7 mouse cellular contexts compared by ENCODE assay signal in the genomic region with DNA sequence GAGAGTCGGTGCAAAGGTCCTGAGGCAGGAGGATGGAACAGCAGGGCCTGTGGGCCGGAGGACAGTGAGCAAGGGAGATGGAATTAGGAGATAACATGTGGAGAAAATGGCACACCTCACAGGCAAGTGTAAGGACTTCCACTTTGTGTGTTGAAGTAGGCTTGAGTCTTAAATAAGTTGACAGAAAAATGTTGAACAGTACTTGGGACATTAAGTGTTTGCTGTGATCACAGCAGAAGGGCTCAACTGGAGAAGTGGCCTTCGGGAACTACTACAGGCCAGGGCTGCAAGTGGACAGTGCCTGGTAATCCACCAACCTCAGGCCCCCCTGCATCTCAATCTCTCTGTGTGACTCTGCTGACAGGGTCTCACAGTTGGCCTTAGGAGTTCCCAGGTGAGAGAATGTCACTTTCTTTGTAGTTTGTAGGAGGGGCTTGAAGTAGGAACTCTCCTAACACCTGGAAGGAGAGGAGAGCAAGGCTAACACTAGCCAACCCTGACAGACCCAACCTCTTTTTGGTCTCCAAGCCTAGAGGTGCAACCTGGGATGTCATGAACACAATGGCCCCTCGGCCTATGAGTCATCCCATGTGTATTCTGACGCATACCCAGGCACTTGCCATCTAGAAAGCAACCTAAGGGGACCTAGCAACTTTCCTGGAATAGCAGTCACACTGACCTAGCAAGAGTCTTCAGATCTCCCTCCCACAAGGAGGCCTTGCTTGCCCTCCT. TPM values are rescaled to one million over a fixed set of nuclear protein-coding genes. Genes with fewer than 3 reads are reported as not detected.
DNase-seq lines count a peak whose midpoint lies in the region; ATAC-seq and TF ChIP-seq lines count a peak whose summit lies in the region.

No protein-coding gene starts in this region.

- H3K27ac ChIP-seq in bone marrow, adult 2 months (ENCODE audit: control insufficient read depth, insufficient read depth, low read depth, low read length, poor library complexity) = peak overlapping the region; percentile 66; the same call in 1 of the 2 replicates
- peak overlapping the region; percentile 78 for H3K27ac ChIP-seq in hindbrain, embryonic 15.5 days (replicated peaks)

- H3K9me3 ChIP-seq in E14TG2a.4 (ENCODE audit: low read length) = no peaks in the 10 kb centered on the region
- H3K9me3 ChIP-seq in hindbrain, embryonic 15.5 days = no peaks in the 10 kb centered on the region

- TF ChIP-seq POLR2A in bone marrow, adult 2 months (IDR thresholded peaks at IDR 0.05; ENCODE audit: borderline replicate concordance, control insufficient read depth, low read depth, low read length) = no peak

- peak; percentile 27; the same call in 1 of the 2 replicates for ATAC-seq in hindbrain, embryonic 15.5 days (ENCODE audit: low FRiP score, low read depth)

- WGBS in bone marrow, adult 2 months = 56% methylated on average over 5 of the region's 5 CpGs
- WGBS in hindbrain, embryonic 15.5 days = 61% methylated on average over 5 of the region's 5 CpGs

- H3K4me1 ChIP-seq in E14TG2a.4 (replicated peaks; ENCODE audit: low read depth, low read length) = peaks cover 23% of the 10 kb centered on the region
- peaks cover 9% of the 10 kb centered on the region for H3K4me1 ChIP-seq in bone marrow, adult 2 months (ENCODE audit: control insufficient read depth, insufficient read depth, low read length)
- peaks cover 29% of the 10 kb centered on the region for H3K4me1 ChIP-seq in hindbrain, embryonic 15.5 days (replicated peaks)

- DNase-seq in lung, postnatal 36 days = peak; percentile 72
- DNase-seq in ovary, postnatal 10 days (ENCODE audit: low spot score) = no peak
- no peak for DNase-seq in left cerebral cortex, postnatal 14 days (ENCODE audit: low spot score in 2 of 2)
- no peak for DNase-seq in B cell, adult 2 months

- H3K27me3 ChIP-seq in E14TG2a.4 (ENCODE audit: insufficient read depth, low read length) = peaks cover 75% of the 10 kb centered on the region
- no peaks in the 10 kb centered on the region for H3K27me3 ChIP-seq in hindbrain, embryonic 15.5 days

- TF ChIP-seq CTCF in E14TG2a.4 (conservative IDR thresholded peaks at IDR 0.05; ENCODE audit: low read length) = no peak
- TF ChIP-seq CTCF in bone marrow, adult 2 months (IDR thresholded peaks at IDR 0.05; ENCODE audit: control insufficient read depth, insufficient read depth, low read length) = no peak

- intact Hi-C loops in left cerebral cortex, postnatal 14 days (cut with DNase I) = no loop called here

- 0 out of 2 replicates have a peak overlapping the region, but pooled peaks have one; percentile 41 for H3K9ac ChIP-seq in hindbrain, embryonic 15.5 days

- H3K4me3 ChIP-seq in E14TG2a.4 (replicated peaks; ENCODE audit: low read length) = peak overlapping the region; percentile 45
- H3K4me3 ChIP-seq in bone marrow, adult 2 months (replicated peaks; ENCODE audit: control insufficient read depth, low read depth, low read length) = peak overlapping the region; percentile 44
- peak overlapping the region; percentile 30 for H3K4me3 ChIP-seq in hindbrain, embryonic 15.5 days

- H3K4me2 ChIP-seq in hindbrain, embryonic 15.5 days = peak overlapping the region; percentile 56

- H3K36me3 ChIP-seq in E14TG2a.4 (ENCODE audit: insufficient read depth, low read length) = no peaks in the 10 kb centered on the region
- no peaks in the 10 kb centered on the region for H3K36me3 ChIP-seq in hindbrain, embryonic 15.5 days

RNA-seq across cellular contexts. Expression of gene Mfsd2a, which starts 6.1 kb away (rescaled TPM):
- polyA plus RNA-seq in bone marrow, adult 2 months (2011; ENCODE audit: insufficient read depth, insufficient read length, low replicate concordance, missing spikeins) = not detected in 2 replicates
- polyA plus RNA-seq in hindbrain, embryonic 15.5 days (2015; fragmentation: Nextera tagmentation; extraction: Ambion mirVana) = 28.8 and 32.3 TPM in 2 replicates
- total RNA-seq in left cerebral cortex, postnatal 14 days (2021) = 10 to 100 TPM; 57.2 to 63.3 TPM

RNA-seq across cellular contexts. Expression of gene Mycl, which starts 40.6 kb away (rescaled TPM):
- polyA plus RNA-seq in bone marrow, adult 2 months (2011; ENCODE audit: insufficient read depth, insufficient read length, low replicate concordance, missing spikeins) = 0.40 and 0.60 TPM in 2 replicates
- 63.0 and 66.3 TPM in 2 replicates for polyA plus RNA-seq in hindbrain, embryonic 15.5 days (2015; fragmentation: Nextera tagmentation; extraction: Ambion mirVana)
- 10 to 100 TPM; 20.6 to 23.4 TPM for total RNA-seq in left cerebral cortex, postnatal 14 days (2021)

Comparison
In these comparisons a context has a peak if more than half of its experiments do, and no peak if none do; other contexts are left out.
1. RNA of gene Mfsd2a, which starts 6.1 kb away (polyA plus RNA-seq): 28.8 to 32.3 TPM in hindbrain, embryonic 15.5 days; not detected in bone marrow, adult 2 months; every median in the first group is over 10 times any median in the second.
2. RNA of gene Mycl, which starts 40.6 kb away (polyA plus RNA-seq): 63.0 to 66.3 TPM in hindbrain, embryonic 15.5 days; 0.40 to 0.60 TPM in bone marrow, adult 2 months; every median in the first group is over 10 times any median in the second.
3. Peak in every context shown above with its lines, with median percentiles within 50 percentile points of each other: H3K4me3 ChIP-seq.